Mouse (Mus musculus) bone marrow macrophage, adult 2 months (primary cell): ENCODE measurements around the gene Prkar2a.

Experiments
- CTCF ChIP-seq: IDR thresholded peaks from 2 replicates; pipeline ENCODE4 v1.5.1; 2012; ENCODE audit warnings: low read depth, mild to moderate bottlenecking, low read length, moderate library complexity
- POLR2A ChIP-seq: IDR thresholded peaks from 2 replicates; pipeline ENCODE4 v1.6.1; 2012; ENCODE audit warnings: mild to moderate bottlenecking, low read depth, low read length, borderline replicate concordance

DNA sequence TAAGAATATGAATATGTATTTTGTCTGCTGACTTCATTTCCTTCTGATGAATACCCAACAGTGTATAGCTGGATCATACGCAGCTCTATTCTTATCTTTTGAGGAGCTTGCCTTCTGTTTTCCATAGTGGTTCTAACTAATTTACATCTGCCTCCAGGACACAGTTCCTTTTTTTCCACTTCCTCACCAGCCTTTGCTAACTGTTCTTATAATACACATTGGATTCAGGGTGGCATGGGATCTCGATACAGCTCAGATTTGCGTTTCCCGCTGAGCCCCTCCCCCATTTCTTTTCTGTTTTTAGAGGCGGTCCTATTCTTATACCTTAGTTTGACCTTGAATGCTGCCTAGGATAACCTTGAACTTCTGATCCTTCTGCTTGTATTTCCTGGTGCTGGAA is 37.0 kb downstream of the Prkar2a start:
- TF ChIP-seq CTCF: no peak
- no peak for TF ChIP-seq POLR2A
